Mouse (Mus musculus) layer of hippocampus, postnatal 14 days (tissue): ENCODE measurements at regions not wholly inside any gene's neighbourhood (a gene's known extent, or its start where the extent isn't known, plus 50 kb on each side); places are given as distances from the start of the nearest gene placed in this dataset.
A peak's percentile ranks its signal among the peaks of the same experiment; 100 is the strongest.

Experiments
- DNase-seq, 2 experiments: peaks; one replicate each; pipeline ENCODE4 v3.0.0; 2021 to 2022; ENCODE audit warnings: low spot score in 2 of 2, mixed read lengths in 1 of 2

GRCm38 (mm10) chr2:78804931-78805330 is 63.0 kb upstream of the Ube2e3 start:
- DNase-seq: no peak

- DNase-seq: no peak
Measured at GRCm38 (mm10) chr2:78803543-78803942, 64.4 kb upstream of the Ube2e3 start.

GRCm38 (mm10) chr2:78795446-78795845 is 72.5 kb upstream of the Ube2e3 start:
- DNase-seq: peak in 1 of 2 experiments; percentile 11

- DNase-seq: no peak
Measured at GRCm38 (mm10) chr2:78794734-78795133, 73.2 kb upstream of the Ube2e3 start.

- no peak for DNase-seq
Measured at GRCm38 (mm10) chr2:78789124-78789523, 78.8 kb upstream of the Ube2e3 start.

- no peak for DNase-seq
Measured at GRCm38 (mm10) chr2:78788222-78788621, 79.7 kb upstream of the Ube2e3 start.

GRCm38 (mm10) chr2:78779949-78780348 is 88.0 kb upstream of the Ube2e3 start:
- peak; percentile 4 to 24 for DNase-seq

- no peak for DNase-seq
Measured at GRCm38 (mm10) chr2:78777589-78777988, 90.3 kb upstream of the Ube2e3 start.

- no peak for DNase-seq
Measured at GRCm38 (mm10) chr2:78754362-78754761, 113.6 kb upstream of the Ube2e3 start.

GRCm38 (mm10) chr2:78753918-78754317 is 114.0 kb upstream of the Ube2e3 start:
- peak in 1 of 2 experiments; percentile 7 for DNase-seq

- peak in 1 of 2 experiments; percentile 60 for DNase-seq
Measured at GRCm38 (mm10) chr2:78730161-78730560, 137.8 kb upstream of the Ube2e3 start.

- no peak for DNase-seq
Measured at GRCm38 (mm10) chr2:78726060-78726459, 141.9 kb upstream of the Ube2e3 start.

GRCm38 (mm10) chr2:78724416-78724815 is 143.5 kb upstream of the Ube2e3 start:
- DNase-seq: peak in 1 of 2 experiments; percentile 63

- DNase-seq: peak in 1 of 2 experiments; percentile 54
Measured at GRCm38 (mm10) chr2:78723423-78723822, 144.5 kb upstream of the Ube2e3 start.

GRCm38 (mm10) chr2:78722739-78723138 is 145.2 kb upstream of the Ube2e3 start:
- no peak for DNase-seq

GRCm38 (mm10) chr2:78718550-78718949 is 149.4 kb upstream of the Ube2e3 start:
- DNase-seq: no peak

GRCm38 (mm10) chr2:78716157-78716798 is 151.6 kb upstream of the Ube2e3 start:
- DNase-seq: no peak

- no peak for DNase-seq
Measured at GRCm38 (mm10) chr2:78694851-78695250, 173.1 kb upstream of the Ube2e3 start.

- DNase-seq: no peak
Measured at GRCm38 (mm10) chr2:78656668-78657067, 211.3 kb upstream of the Ube2e3 start.

GRCm38 (mm10) chr2:78655156-78655855 is 212.6 kb upstream of the Ube2e3 start:
- peak; percentile 68 to 87 for DNase-seq

- no peak for DNase-seq
Measured at GRCm38 (mm10) chr2:78651549-78651948, 216.4 kb upstream of the Ube2e3 start.

- no peak for DNase-seq
Measured at GRCm38 (mm10) chr2:78640361-78640760, 227.6 kb upstream of the Ube2e3 start.

GRCm38 (mm10) chr2:78625264-78625663 is 242.7 kb upstream of the Ube2e3 start:
- DNase-seq: no peak
